Comparison of ENCODE assay signal across 21 mouse cellular contexts in genomic region chr11:101543533-101543932, GRCm38 (mm10). TPM values are rescaled to one million over a fixed set of nuclear protein-coding genes. Genes with fewer than 3 reads are reported as not detected.
DNase-seq lines count a peak whose midpoint lies in the region; ATAC-seq and TF ChIP-seq lines count a peak whose summit lies in the region.
"Had no signal": no experiment of that assay in that cellular context is flagged by ENCODE, and none has a peak within 500 bp of the region (broad histone marks: within the 10 kb centered on the region; RNA-seq: fewer than 3 reads in every experiment).

No protein-coding gene starts in this region.

- peak; percentile 24 for DNase-seq in adrenal gland, postnatal 14 days
- no peak for DNase-seq in adrenal gland, adult (ENCODE audit: inconsistent age in 2 of 2, low spot score in 1 of 2)
- DNase-seq in lung, adult 2 months: no peak
- DNase-seq in lung, postnatal 14 days: no peak
- DNase-seq in ovary, postnatal 36 days (ENCODE audit: low spot score): no peak
- DNase-seq: cerebellum, adult 2 months; gastrocnemius, postnatal 10 days; heart, postnatal 36 days; kidney, postnatal 25 days; left cerebral cortex, postnatal 4 days had no signal

- TF ChIP-seq POLR2A in lung, adult 2 months (IDR thresholded peaks at IDR 0.05; ENCODE audit: borderline replicate concordance, extremely low read depth, low read depth, low read length): peak; percentile 32; the same call in 1 of the 2 replicates
- no peak for TF ChIP-seq POLR2A in small intestine, adult 2 months (IDR thresholded peaks at IDR 0.05; ENCODE audit: low read depth, low read length)

- WGBS in lung, adult 2 months: 60% methylated on average over 9 of the region's 9 CpGs
- WGBS in small intestine, adult 2 months: 67% methylated on average over 9 of the region's 9 CpGs

- TF ChIP-seq CTCF in lung, adult 2 months (IDR thresholded peaks at IDR 0.05; ENCODE audit: insufficient read depth, low read length): no peak
- no peak for TF ChIP-seq CTCF in small intestine, adult 2 months (IDR thresholded peaks at IDR 0.05; ENCODE audit: extremely low read depth, insufficient read length, insufficient replicate concordance, low read depth, low read length)

- H3K4me1 ChIP-seq in lung, adult 2 months (ENCODE audit: control insufficient read depth, insufficient read depth, low read length): no peaks in the 10 kb centered on the region
- H3K4me1 ChIP-seq in small intestine, adult 2 months (ENCODE audit: control insufficient read depth, insufficient read depth, insufficient read length, low read length): 0 out of 2 replicates have a peak, but pooled peaks cover 2% of the 10 kb centered on the region
- H3K4me1 ChIP-seq: neural tube, embryonic 12.5 days had no signal

- no peaks in the 10 kb centered on the region; the same call in 1 of the 2 replicates for H3K36me3 ChIP-seq in small intestine, adult 2 months (ENCODE audit: control insufficient read depth, insufficient read depth, low read length)
- H3K36me3 ChIP-seq: neural tube, embryonic 12.5 days had no signal

- H3K27me3 ChIP-seq in small intestine, adult 2 months (ENCODE audit: control insufficient read depth, insufficient read depth, low read length): no peaks in the 10 kb centered on the region
- H3K27me3 ChIP-seq: neural tube, embryonic 12.5 days had no signal

- peak overlapping the region; percentile 6; the same call in 1 of the 2 replicates for H3K27ac ChIP-seq in small intestine, adult 2 months (ENCODE audit: insufficient read depth, low read depth, low read length)
- H3K27ac ChIP-seq: heart, embryonic 10.5 days; neural tube, embryonic 12.5 days had no signal

- peak; percentile 48; the same call in 1 of the 2 replicates for ATAC-seq in granulocyte monocyte progenitor cell, adult 5-6 weeks (replicated peaks; ENCODE audit: poor library complexity, severe bottlenecking)
- no peak for ATAC-seq in erythroid progenitor cell, adult 5-6 weeks (replicated peaks; ENCODE audit: low FRiP score, poor library complexity, severe bottlenecking)
- ATAC-seq: inflammation-experienced regulatory T-cells, adult 6 months; midbrain, embryonic 16.5 days had no signal

- H3K4me3 ChIP-seq in lung, adult 2 months (replicated peaks; ENCODE audit: extremely low read depth, low read depth, low read length): peak overlapping the region; percentile 36
- H3K4me3 ChIP-seq in small intestine, adult 2 months (ENCODE audit: low read depth, low read length): no peak overlapping the region
- H3K4me3 ChIP-seq: heart, embryonic 10.5 days; neural tube, embryonic 12.5 days had no signal

RNA-seq across cellular contexts. Expression of gene Brca1, which starts 8.2 kb away (rescaled TPM):
- 4.9 and 6.6 TPM in 2 replicates for total RNA-seq in adrenal gland, postnatal 14 days (2021)
- polyA plus RNA-seq in lung, adult 2 months (2012; rRNA removed): 0.25 and 0.28 TPM in 2 replicates
- total RNA-seq in granulocyte monocyte progenitor cell, adult 5-6 weeks (2014; fragmentation: Nextera tagmentation): 26.6 and 34.0 TPM in 2 replicates
- 38.5 and 39.0 TPM in 2 replicates for total RNA-seq in granulocyte monocyte progenitor cell, adult 5-6 weeks (2017)
- polyA plus RNA-seq in small intestine, adult 2 months (2012; rRNA removed): 0.24 and 1.0 TPM in 2 replicates
- 85.1 and 137 TPM in 2 replicates for total RNA-seq in erythroid progenitor cell, adult 5-6 weeks (2015; ENCODE audit: low replicate concordance)
- 153 and 177 TPM in 2 replicates for total RNA-seq in erythroid progenitor cell, adult 5-6 weeks (2017; ENCODE audit: low replicate concordance)

RNA-seq across cellular contexts. Expression of gene Nbr1, which starts 8.4 kb away (rescaled TPM):
- 128 and 130 TPM in 2 replicates for total RNA-seq in adrenal gland, postnatal 14 days (2021)
- polyA plus RNA-seq in lung, adult 2 months (2012; rRNA removed): 100 and 116 TPM in 2 replicates
- 33.2 and 45.0 TPM in 2 replicates for total RNA-seq in granulocyte monocyte progenitor cell, adult 5-6 weeks (2014; fragmentation: Nextera tagmentation)
- 38.6 and 41.4 TPM in 2 replicates for total RNA-seq in granulocyte monocyte progenitor cell, adult 5-6 weeks (2017)
- polyA plus RNA-seq in small intestine, adult 2 months (2012; rRNA removed): 47.4 and 116 TPM in 2 replicates
- 108 and 112 TPM in 2 replicates for total RNA-seq in erythroid progenitor cell, adult 5-6 weeks (2015; ENCODE audit: low replicate concordance)
- total RNA-seq in erythroid progenitor cell, adult 5-6 weeks (2017; ENCODE audit: low replicate concordance): 82.8 and 107 TPM in 2 replicates

RNA-seq across cellular contexts. Expression of gene Tmem106a, which starts 38.5 kb away (rescaled TPM):
- total RNA-seq in adrenal gland, postnatal 14 days (2021): 9.6 and 11.0 TPM in 2 replicates
- 32.1 and 41.1 TPM in 2 replicates for polyA plus RNA-seq in lung, adult 2 months (2012; rRNA removed)
- total RNA-seq in granulocyte monocyte progenitor cell, adult 5-6 weeks (2014; fragmentation: Nextera tagmentation): 4.3 and 6.3 TPM in 2 replicates
- 0.78 and 1.4 TPM in 2 replicates for total RNA-seq in granulocyte monocyte progenitor cell, adult 5-6 weeks (2017)
- polyA plus RNA-seq in small intestine, adult 2 months (2012; rRNA removed): 57.2 and 171 TPM in 2 replicates
- total RNA-seq in erythroid progenitor cell, adult 5-6 weeks (2015; ENCODE audit: low replicate concordance): 13.7 and 22.2 TPM in 2 replicates
- 2.6 and 3.0 TPM in 2 replicates for total RNA-seq in erythroid progenitor cell, adult 5-6 weeks (2017; ENCODE audit: low replicate concordance)

RNA-seq across cellular contexts. Expression of gene Gm11634, which starts 55.5 kb away (rescaled TPM):
- not detected in 2 replicates for total RNA-seq in adrenal gland, postnatal 14 days (2021)
- polyA plus RNA-seq in lung, adult 2 months (2012; rRNA removed): not detected in 2 replicates
- total RNA-seq in granulocyte monocyte progenitor cell, adult 5-6 weeks (2014; fragmentation: Nextera tagmentation): not detected in 2 replicates
- not detected in 2 replicates for total RNA-seq in granulocyte monocyte progenitor cell, adult 5-6 weeks (2017)
- polyA plus RNA-seq in small intestine, adult 2 months (2012; rRNA removed): not detected in 2 replicates
- total RNA-seq in erythroid progenitor cell, adult 5-6 weeks (2015; ENCODE audit: low replicate concordance): not detected in 2 replicates
- not detected in 2 replicates for total RNA-seq in erythroid progenitor cell, adult 5-6 weeks (2017; ENCODE audit: low replicate concordance)
- total RNA-seq: gastrocnemius, postnatal 10 days; heart, postnatal 36 days; layer of hippocampus, postnatal 10 days; left cerebral cortex, postnatal 4 days had no signal
- polyA plus RNA-seq: C2C12; cerebellum, adult 2 months; cortical plate, adult 2 months; forebrain, embryonic 16.5 days; heart, embryonic 10.5 days; midbrain, embryonic 16.5 days; neural tube, embryonic 12.5 days had no signal
